Mouse (Mus musculus) CD4-positive, CD25-positive, alpha-beta regulatory T cell, adult 4 months (primary cell): Measurements from ENCODE around the gene Slc25a15. TPM values are rescaled to one million over a fixed set of nuclear protein-coding genes. Genes with fewer than 3 reads are reported as not detected.

Source experiments
- polyA plus RNA-seq, 2 experiments: library from polyadenylated mRNA; unstranded; fragments of 100-300 nt; shearing (Covaris generic); gene quantifications; one replicate each; pipeline ENCODE4 v1.2.1; 2017

Gene Slc25a15
- polyA plus RNA-seq, 2 experiments from 2014 or later = 2.0 to 2.3 TPM

Other genes with a start within 250 kb of the Slc25a15 start
- 1 to 10 TPM; 4.9 to 7.2 TPM for gene Nek3, start 232.2 kb downstream of the Slc25a15 start, polyA plus RNA-seq
- gene Ckap2, start 212.8 kb downstream of the Slc25a15 start, polyA plus RNA-seq = 1 to 10 TPM; 2.5 to 5.8 TPM
- gene Vps36, start 205.8 kb downstream of the Slc25a15 start, polyA plus RNA-seq = 10 to 100 TPM; 29.4 to 34.6 TPM
- gene Thsd1, start 171.3 kb downstream of the Slc25a15 start, polyA plus RNA-seq = under 1 TPM; 0.46 to 0.53 TPM
- gene Tpte, start 115.2 kb downstream of the Slc25a15 start, polyA plus RNA-seq = not detected
- 10 to 100 TPM; 25.9 to 28.4 TPM for gene Mrps31, start 12.8 kb upstream of the Slc25a15 start, polyA plus RNA-seq